ENCODE assay signal across 10 mouse cellular contexts in genomic region chr10:84530388-84530787, GRCm38 (mm10). TPM values are rescaled to one million over a fixed set of nuclear protein-coding genes. Genes with fewer than 3 reads are reported as not detected.
DNase-seq lines count a peak whose midpoint lies in the region; ATAC-seq and TF ChIP-seq lines count a peak whose summit lies in the region.
"Had no signal": no experiment of that assay in that cellular context is flagged by ENCODE, and none has a peak within 500 bp of the region (broad histone marks: within the 10 kb centered on the region; RNA-seq: fewer than 3 reads in every experiment).

No protein-coding gene starts in this region.

- no peak for DNase-seq in kidney, adult 9 months
- DNase-seq in urinary bladder, adult 18-20 months (ENCODE audit: low spot score in 2 of 2): no peak
- DNase-seq in layer of hippocampus, postnatal 36 days: no peak
- DNase-seq: kidney, postnatal 25 days had no signal

- H3K36me3 ChIP-seq in kidney, embryonic 14.5 days (ENCODE audit: control insufficient read depth, insufficient read depth, low read length): peaks cover 54% of the 10 kb centered on the region
- H3K36me3 ChIP-seq in hindbrain, embryonic 13.5 days: peaks cover 33% of the 10 kb centered on the region
- peaks cover 33% of the 10 kb centered on the region for H3K36me3 ChIP-seq in neural tube, embryonic 12.5 days

- H3K9ac ChIP-seq in kidney, embryonic 14.5 days (ENCODE audit: low read depth, low read length): no peak overlapping the region
- H3K9ac ChIP-seq in hindbrain, embryonic 13.5 days: peak overlapping the region; percentile 96; the same call in 1 of the 2 replicates
- H3K9ac ChIP-seq in neural tube, embryonic 12.5 days: no peak overlapping the region
- H3K9ac ChIP-seq: stomach, embryonic 15.5 days had no signal

- no peak overlapping the region for H3K27ac ChIP-seq in kidney, embryonic 14.5 days (ENCODE audit: low read depth, low read length)
- H3K27ac ChIP-seq in embryonic fibroblast, embryonic 13.5 days (ENCODE audit: insufficient read depth, low read length): no peak overlapping the region
- no peak overlapping the region for H3K27ac ChIP-seq in hindbrain, embryonic 13.5 days
- H3K27ac ChIP-seq in neural tube, embryonic 12.5 days: no peak overlapping the region
- H3K27ac ChIP-seq: stomach, embryonic 15.5 days had no signal

- H3K4me2 ChIP-seq in kidney, embryonic 14.5 days (replicated peaks; ENCODE audit: low read depth, low read length): peak overlapping the region; percentile 21
- H3K4me2 ChIP-seq in hindbrain, embryonic 13.5 days: peak overlapping the region; percentile 78
- peak overlapping the region; percentile 74 for H3K4me2 ChIP-seq in neural tube, embryonic 12.5 days (replicated peaks)

- ATAC-seq in kidney, embryonic 14.5 days (ENCODE audit: low FRiP score, low TSS enrichment): no peak
- ATAC-seq in hindbrain, embryonic 13.5 days (ENCODE audit: low FRiP score): no peak
- ATAC-seq in neural tube, embryonic 12.5 days (ENCODE audit: low FRiP score, low read depth): no peak
- ATAC-seq in CD4-positive, CD25-positive, alpha-beta regulatory T cell, adult 4 months: no peak

- no peak for TF ChIP-seq CTCF in embryonic fibroblast, embryonic 13.5 days (IDR thresholded peaks at IDR 0.05; ENCODE audit: borderline replicate concordance, insufficient read depth, low read length)

- no peaks in the 10 kb centered on the region for H3K9me3 ChIP-seq in kidney, embryonic 14.5 days (ENCODE audit: control insufficient read depth, low read length)
- H3K9me3 ChIP-seq in hindbrain, embryonic 13.5 days: no peaks in the 10 kb centered on the region
- H3K9me3 ChIP-seq in neural tube, embryonic 12.5 days: no peaks in the 10 kb centered on the region
- H3K9me3 ChIP-seq: stomach, embryonic 15.5 days had no signal

- no peak for TF ChIP-seq POLR2A in embryonic fibroblast, embryonic 13.5 days (IDR thresholded peaks at IDR 0.05; ENCODE audit: low read depth, low read length)

- peaks cover 38% of the 10 kb centered on the region for H3K4me1 ChIP-seq in kidney, embryonic 14.5 days (ENCODE audit: control insufficient read depth, insufficient read depth, low read length)
- H3K4me1 ChIP-seq in embryonic fibroblast, embryonic 13.5 days (ENCODE audit: control insufficient read depth, insufficient read depth, low read length): peaks cover 16% of the 10 kb centered on the region; the same call in 1 of the 2 replicates
- peaks cover 56% of the 10 kb centered on the region for H3K4me1 ChIP-seq in hindbrain, embryonic 13.5 days (replicated peaks)
- peaks cover 42% of the 10 kb centered on the region for H3K4me1 ChIP-seq in neural tube, embryonic 12.5 days

- 88% methylated on average over 8 of the region's 8 CpGs for WGBS in kidney, embryonic 14.5 days
- WGBS in hindbrain, embryonic 13.5 days: 93% methylated on average over 8 of the region's 8 CpGs
- WGBS in neural tube, embryonic 12.5 days: 94% methylated on average over 8 of the region's 8 CpGs

- H3K27me3 ChIP-seq in kidney, embryonic 14.5 days (ENCODE audit: control insufficient read depth, insufficient read depth, low read length): no peaks in the 10 kb centered on the region
- no peaks in the 10 kb centered on the region for H3K27me3 ChIP-seq in hindbrain, embryonic 13.5 days
- no peaks in the 10 kb centered on the region for H3K27me3 ChIP-seq in neural tube, embryonic 12.5 days (replicated peaks)
- H3K27me3 ChIP-seq: stomach, embryonic 15.5 days had no signal

- H3K4me3 ChIP-seq in kidney, embryonic 14.5 days (ENCODE audit: low read length): no peak overlapping the region
- H3K4me3 ChIP-seq in embryonic fibroblast, embryonic 13.5 days (ENCODE audit: insufficient read depth, low read length): peak overlapping the region; percentile 97; the same call in 1 of the 2 replicates
- H3K4me3 ChIP-seq in hindbrain, embryonic 13.5 days: 0 out of 2 replicates have a peak overlapping the region, but pooled peaks have one; percentile 91
- H3K4me3 ChIP-seq in neural tube, embryonic 12.5 days: no peak overlapping the region

RNA-seq across cellular contexts. Expression of gene Ckap4, which starts 3.5 kb away (rescaled TPM):
- 87.6 and 121 TPM in 2 replicates for polyA plus RNA-seq in kidney, embryonic 14.5 days (2014; fragmentation: Nextera tagmentation; extraction: Ambion mirVana)
- polyA plus RNA-seq in embryonic fibroblast, embryonic 13.5 days (2011; ENCODE audit: insufficient read length, low read depth, missing spikeins): 280 and 283 TPM in 2 replicates
- 56.4 and 59.9 TPM in 2 replicates for polyA plus RNA-seq in hindbrain, embryonic 13.5 days (2015; fragmentation: Nextera tagmentation; extraction: Ambion mirVana)
- polyA plus RNA-seq in neural tube, embryonic 12.5 days (2016; fragmentation: Nextera tagmentation; extraction: Ambion mirVana): 99.1 and 101 TPM in 2 replicates
- 10 to 100 TPM; 21.6 to 22.5 TPM for total RNA-seq in layer of hippocampus, postnatal 36 days (2021)
- under 1 TPM; 0.20 to 0.23 TPM for polyA plus RNA-seq in CD4-positive, CD25-positive, alpha-beta regulatory T cell, adult 4 months (2017; shearing (Covaris generic))

RNA-seq across cellular contexts. Expression of gene Tcp11l2, which starts 46.0 kb away (rescaled TPM):
- 6.5 and 11.3 TPM in 2 replicates for polyA plus RNA-seq in kidney, embryonic 14.5 days (2014; fragmentation: Nextera tagmentation; extraction: Ambion mirVana)
- 6.7 and 8.4 TPM in 2 replicates for polyA plus RNA-seq in embryonic fibroblast, embryonic 13.5 days (2011; ENCODE audit: insufficient read length, low read depth, missing spikeins)
- polyA plus RNA-seq in hindbrain, embryonic 13.5 days (2015; fragmentation: Nextera tagmentation; extraction: Ambion mirVana): 24.0 and 25.5 TPM in 2 replicates
- polyA plus RNA-seq in neural tube, embryonic 12.5 days (2016; fragmentation: Nextera tagmentation; extraction: Ambion mirVana): 21.6 and 23.2 TPM in 2 replicates
- 10 to 100 TPM; 28.4 to 31.1 TPM for total RNA-seq in layer of hippocampus, postnatal 36 days (2021)
- polyA plus RNA-seq in CD4-positive, CD25-positive, alpha-beta regulatory T cell, adult 4 months (2017; shearing (Covaris generic)): 100 to 1,000 TPM; 235 to 261 TPM

Comparison
In these comparisons a context has a peak if more than half of its experiments do, and no peak if none do; other contexts are left out.
1. H3K4me2 ChIP-seq: peak in every context shown above with its lines; median percentile 78 in hindbrain, embryonic 13.5 days; 74 in neural tube, embryonic 12.5 days; 21 in kidney, embryonic 14.5 days.
2. H3K4me3 ChIP-seq: peak in embryonic fibroblast, embryonic 13.5 days (single experiment) and hindbrain, embryonic 13.5 days (single experiment); none in kidney, embryonic 14.5 days (single experiment) and neural tube, embryonic 12.5 days (single experiment).
3. RNA of gene Ckap4, which starts 3.5 kb away (polyA plus RNA-seq): 280 to 283 TPM in embryonic fibroblast, embryonic 13.5 days, 87.6 to 121 TPM in kidney, embryonic 14.5 days, 99.1 to 101 TPM in neural tube, embryonic 12.5 days and 56.4 to 59.9 TPM in hindbrain, embryonic 13.5 days; 0.20 to 0.23 TPM in CD4-positive, CD25-positive, alpha-beta regulatory T cell, adult 4 months; every median in the first group is over 10 times any median in the second.